8 mouse cellular contexts compared by ENCODE assay signal in the genomic region with DNA sequence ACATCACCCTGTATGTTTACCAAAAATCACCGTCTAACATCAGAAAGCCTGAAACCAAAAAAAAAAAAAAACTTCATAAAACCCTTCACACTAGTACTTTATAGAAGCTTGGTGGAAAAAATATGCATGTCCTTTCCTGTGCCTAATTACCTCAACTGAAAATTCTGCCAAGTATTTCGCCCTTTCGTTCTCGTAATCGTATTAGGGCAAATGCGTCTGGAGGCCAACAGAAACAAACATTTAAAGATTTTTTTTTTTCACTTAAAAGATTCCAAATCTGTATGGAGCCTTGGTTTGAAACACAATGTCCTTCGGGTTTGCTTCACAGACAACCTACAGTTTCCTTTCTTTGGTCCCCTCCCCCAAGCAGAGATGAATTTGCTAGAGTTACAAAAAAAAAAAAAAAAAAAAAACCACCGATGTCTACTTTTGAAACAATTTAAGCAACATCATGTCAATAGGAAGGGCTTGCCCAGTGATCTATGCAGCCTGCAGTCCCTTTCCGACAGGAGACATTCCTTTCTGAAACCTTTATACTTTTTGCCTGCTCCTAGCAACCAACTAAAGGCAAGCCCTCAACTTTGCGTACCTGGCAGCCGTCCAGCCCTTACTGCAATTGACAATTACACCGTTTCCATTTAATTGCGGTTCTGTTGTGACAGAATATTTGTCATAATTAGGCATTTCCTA.
DNase-seq lines count a peak whose midpoint lies in the region; ATAC-seq and TF ChIP-seq lines count a peak whose summit lies in the region.

No protein-coding gene starts in this region.

- WGBS in heart, embryonic 16.5 days: 32% methylated on average over 13 of the region's 13 CpGs
- 37% methylated on average over 13 of the region's 13 CpGs for WGBS in kidney, embryonic 15.5 days
- WGBS in lung, embryonic 16.5 days: 14% methylated on average over 13 of the region's 13 CpGs
- WGBS in stomach, embryonic 16.5 days: 21% methylated on average over 13 of the region's 13 CpGs

- H3K27me3 ChIP-seq in heart, embryonic 16.5 days (ENCODE audit: control insufficient read depth, insufficient read depth, low read length): no peaks in the 10 kb centered on the region
- H3K27me3 ChIP-seq in kidney, embryonic 15.5 days: no peaks in the 10 kb centered on the region
- H3K27me3 ChIP-seq in lung, embryonic 16.5 days (ENCODE audit: control insufficient read depth, insufficient read depth, low read depth, low read length): no peaks in the 10 kb centered on the region
- H3K27me3 ChIP-seq in stomach, embryonic 16.5 days (ENCODE audit: control insufficient read depth, insufficient read depth, low read length): no peaks in the 10 kb centered on the region

- H3K4me2 ChIP-seq in heart, embryonic 16.5 days (ENCODE audit: low read depth, low read length): peak overlapping the region; percentile 56
- peak overlapping the region; percentile 33; the same call in 1 of the 2 replicates for H3K4me2 ChIP-seq in kidney, embryonic 15.5 days
- peak overlapping the region; percentile 39 for H3K4me2 ChIP-seq in lung, embryonic 16.5 days (ENCODE audit: low read depth, low read length)
- H3K4me2 ChIP-seq in stomach, embryonic 16.5 days (ENCODE audit: low read depth, low read length): peak overlapping the region; percentile 42

- H3K4me3 ChIP-seq in embryonic fibroblast, embryonic 13.5 days (ENCODE audit: insufficient read depth, low read length): no peak overlapping the region
- peak overlapping the region; percentile 34 for H3K4me3 ChIP-seq in heart, embryonic 16.5 days (ENCODE audit: low read length)
- H3K4me3 ChIP-seq in kidney, embryonic 15.5 days (replicated peaks): no peak overlapping the region; the same call in 1 of the 2 replicates
- H3K4me3 ChIP-seq in lung, embryonic 16.5 days (ENCODE audit: low read length): peak overlapping the region; percentile 18
- peak overlapping the region; percentile 14 for H3K4me3 ChIP-seq in stomach, embryonic 16.5 days (replicated peaks; ENCODE audit: low read length)

- intact Hi-C loops in left cerebral cortex, postnatal 10 days (cut with DNase I): no loop called here
- intact Hi-C loops in left cerebral cortex, postnatal 36 days (cut with DNase I): no loop called here

- peaks cover 6% of the 10 kb centered on the region; the same call in 1 of the 2 replicates for H3K36me3 ChIP-seq in heart, embryonic 16.5 days (ENCODE audit: control insufficient read depth, insufficient read depth)
- peaks cover 15% of the 10 kb centered on the region; the same call in 1 of the 2 replicates for H3K36me3 ChIP-seq in kidney, embryonic 15.5 days
- H3K36me3 ChIP-seq in lung, embryonic 16.5 days (ENCODE audit: control insufficient read depth, insufficient read depth, low read length): no peaks in the 10 kb centered on the region
- H3K36me3 ChIP-seq in stomach, embryonic 16.5 days (ENCODE audit: control insufficient read depth, insufficient read depth, low read length): no peaks in the 10 kb centered on the region

- H3K4me1 ChIP-seq in embryonic fibroblast, embryonic 13.5 days (ENCODE audit: control insufficient read depth, insufficient read depth, low read length): peaks cover 5% of the 10 kb centered on the region; the same call in 1 of the 2 replicates
- H3K4me1 ChIP-seq in heart, embryonic 16.5 days (ENCODE audit: control insufficient read depth, insufficient read depth, low read length): peaks cover 14% of the 10 kb centered on the region
- H3K4me1 ChIP-seq in kidney, embryonic 15.5 days: peaks cover 27% of the 10 kb centered on the region
- H3K4me1 ChIP-seq in lung, embryonic 16.5 days (replicated peaks; ENCODE audit: control insufficient read depth, insufficient read depth, low read length): peaks cover 14% of the 10 kb centered on the region
- H3K4me1 ChIP-seq in stomach, embryonic 16.5 days (ENCODE audit: control insufficient read depth, insufficient read depth, low read length): peaks cover 13% of the 10 kb centered on the region

- no peak for TF ChIP-seq POLR2A in embryonic fibroblast, embryonic 13.5 days (IDR thresholded peaks at IDR 0.05; ENCODE audit: low read depth, low read length)

- H3K9me3 ChIP-seq in heart, embryonic 16.5 days (replicated peaks; ENCODE audit: control insufficient read depth, low read length): no peaks in the 10 kb centered on the region
- H3K9me3 ChIP-seq in kidney, embryonic 15.5 days (replicated peaks): no peaks in the 10 kb centered on the region
- no peaks in the 10 kb centered on the region for H3K9me3 ChIP-seq in lung, embryonic 16.5 days (ENCODE audit: control insufficient read depth, low read length)
- no peaks in the 10 kb centered on the region for H3K9me3 ChIP-seq in stomach, embryonic 16.5 days (replicated peaks; ENCODE audit: control insufficient read depth, low read length)

- H3K27ac ChIP-seq in embryonic fibroblast, embryonic 13.5 days (ENCODE audit: insufficient read depth, low read length): peak overlapping the region; percentile 81
- H3K27ac ChIP-seq in heart, embryonic 16.5 days (ENCODE audit: low read length): peak overlapping the region; percentile 75
- peak overlapping the region; percentile 75 for H3K27ac ChIP-seq in kidney, embryonic 15.5 days
- peak overlapping the region; percentile 13 for H3K27ac ChIP-seq in lung, embryonic 16.5 days (ENCODE audit: low read length)
- H3K27ac ChIP-seq in stomach, embryonic 16.5 days (ENCODE audit: low read length): peak overlapping the region; percentile 29; the same call in 1 of the 2 replicates

- H3K9ac ChIP-seq in heart, embryonic 16.5 days (ENCODE audit: low read length): no peak overlapping the region
- H3K9ac ChIP-seq in kidney, embryonic 15.5 days: no peak overlapping the region
- no peak overlapping the region for H3K9ac ChIP-seq in lung, embryonic 16.5 days (ENCODE audit: low read length)
- 0 out of 2 replicates have a peak overlapping the region, but pooled peaks have one; percentile 9 for H3K9ac ChIP-seq in stomach, embryonic 16.5 days (ENCODE audit: low read length)

- DNase-seq in left cerebral cortex, postnatal 10 days (ENCODE audit: extremely low spot score in 1 of 2, low spot score in 2 of 2): peak; percentile 24 to 66
- no peak for DNase-seq in left cerebral cortex, postnatal 36 days (ENCODE audit: low spot score in 2 of 2)

- TF ChIP-seq CTCF in embryonic fibroblast, embryonic 13.5 days (IDR thresholded peaks at IDR 0.05; ENCODE audit: borderline replicate concordance, insufficient read depth, low read length): no peak

- ATAC-seq in activated CD4-positive, CD25-positive, alpha-beta regulatory T cell, adult 4 months: peak; percentile 32
- ATAC-seq in heart, embryonic 16.5 days (replicated peaks; ENCODE audit: extremely low read depth, insufficient read depth, low FRiP score): no peak
- ATAC-seq in kidney, embryonic 15.5 days (replicated peaks; ENCODE audit: low FRiP score): no peak
- ATAC-seq in lung, embryonic 16.5 days (ENCODE audit: low read depth): no peak
- no peak for ATAC-seq in stomach, embryonic 16.5 days (ENCODE audit: insufficient read depth, low FRiP score)

Comparison
In these comparisons a context has a peak if more than half of its experiments do, and no peak if none do; other contexts are left out.
1. DNase-seq: peak in left cerebral cortex, postnatal 10 days (2 of 2); none in left cerebral cortex, postnatal 36 days (0 of 2).
2. H3K27ac ChIP-seq: peak in every context shown above with its lines; median percentile 81 in embryonic fibroblast, embryonic 13.5 days; 75 in heart, embryonic 16.5 days; 75 in kidney, embryonic 15.5 days; 29 in stomach, embryonic 16.5 days; 13 in lung, embryonic 16.5 days.
3. H3K4me3 ChIP-seq: peak in heart, embryonic 16.5 days (single experiment), lung, embryonic 16.5 days (single experiment) and stomach, embryonic 16.5 days (single experiment); none in embryonic fibroblast, embryonic 13.5 days (single experiment) and kidney, embryonic 15.5 days (single experiment).
4. Peak in every context shown above with its lines, with median percentiles within 50 percentile points of each other: H3K4me2 ChIP-seq.